Mouse (Mus musculus): ENCODE data around the gene Nyap1. TPM values are rescaled to one million over a fixed set of nuclear protein-coding genes. Genes with fewer than 3 reads are reported as not detected.

Gene Nyap1
- polyA plus RNA-seq, 1 experiment from 2014 or later = 4.4 TPM

GRCm38 (mm10) chr5:137775587-137776290, 34.3 kb upstream of the Nyap1 start:
- ATAC-seq (replicated peaks; ENCODE audit: low FRiP score) (no peak), DNase-seq (ENCODE audit: low spot score) (peak; percentile 37)
- Histone ChIP-seq H3K36me3 (ENCODE audit: control insufficient read depth, insufficient read depth, low read length) (peaks cover 4% of the 10 kb centered on the region; the same call in 1 of the 2 replicates), H3K9ac (ENCODE audit: low read length) (no peak overlapping the region), H3K4me3 (ENCODE audit: low read depth, low read length) (no peak overlapping the region), H3K27ac (ENCODE audit: low read depth, low read length) (no peak overlapping the region), H3K27me3 (ENCODE audit: control insufficient read depth, insufficient read depth, low read length) (no peaks in the 10 kb centered on the region), H3K9me3 (ENCODE audit: control insufficient read depth, low read length) (no peaks in the 10 kb centered on the region), H3K4me1 (replicated peaks; ENCODE audit: control insufficient read depth, insufficient read depth, low read length) (peaks cover 8% of the 10 kb centered on the region; the same call in 1 of the 2 replicates), H3K4me2 (ENCODE audit: low read depth, low read length, severe bottlenecking) (no peak overlapping the region)
- WGBS = 90% methylated on average over 2 of the region's 2 CpGs

- no peaks in the 10 kb centered on the region for H3K36me3 ChIP-seq (ENCODE audit: control insufficient read depth, insufficient read depth, low read length)
- no peaks in the 10 kb centered on the region for H3K9me3 ChIP-seq (ENCODE audit: control insufficient read depth, low read length)
- H3K4me3 ChIP-seq (ENCODE audit: low read depth, low read length) = no peak overlapping the region
- H3K4me1 ChIP-seq (replicated peaks; ENCODE audit: control insufficient read depth, insufficient read depth, low read length) = no peaks in the 10 kb centered on the region
- no peak for ATAC-seq (replicated peaks; ENCODE audit: low FRiP score)
- H3K4me2 ChIP-seq (ENCODE audit: low read depth, low read length, severe bottlenecking) = no peak overlapping the region
- peak; percentile 21 for DNase-seq (ENCODE audit: low spot score)
- no peak overlapping the region for H3K9ac ChIP-seq (ENCODE audit: low read length)
- H3K27me3 ChIP-seq (ENCODE audit: control insufficient read depth, insufficient read depth, low read length) = no peaks in the 10 kb centered on the region
- H3K27ac ChIP-seq (ENCODE audit: low read depth, low read length) = no peak overlapping the region
These were observed 31.3 kb upstream of the Nyap1 start for GRCm38 (mm10) chr5:137772755-137773154.

DNA sequence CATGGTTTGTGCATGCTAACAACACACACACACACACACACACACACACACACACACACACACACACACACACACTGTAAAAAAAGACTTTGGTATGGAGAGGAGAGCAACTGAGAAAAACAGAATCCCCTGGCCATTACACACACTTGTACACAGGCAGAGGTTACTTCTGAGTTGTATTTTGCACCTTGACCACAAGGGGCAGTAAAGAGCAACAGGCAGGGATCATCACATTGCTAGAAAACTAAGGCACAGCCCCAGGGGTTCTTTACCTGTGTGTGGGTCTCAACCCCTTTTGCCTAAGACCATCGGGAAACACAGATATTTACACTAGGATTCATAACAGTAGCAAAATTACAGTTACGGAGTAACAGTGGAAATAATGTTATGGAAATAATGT, 29.3 kb upstream of the Nyap1 start:
- no peaks in the 10 kb centered on the region for H3K9me3 ChIP-seq (ENCODE audit: control insufficient read depth, low read length)
- no peaks in the 10 kb centered on the region for H3K4me1 ChIP-seq (replicated peaks; ENCODE audit: control insufficient read depth, insufficient read depth, low read length)
- no peaks in the 10 kb centered on the region for H3K27me3 ChIP-seq (ENCODE audit: control insufficient read depth, insufficient read depth, low read length)
- H3K4me2 ChIP-seq (ENCODE audit: low read depth, low read length, severe bottlenecking) = no peak overlapping the region
- 54% methylated on average over 2 of the region's 2 CpGs for WGBS
- no peaks in the 10 kb centered on the region for H3K36me3 ChIP-seq (ENCODE audit: control insufficient read depth, insufficient read depth, low read length)
- no peak overlapping the region for H3K4me3 ChIP-seq (ENCODE audit: low read depth, low read length)
- H3K9ac ChIP-seq (ENCODE audit: low read length) = no peak overlapping the region
- ATAC-seq (replicated peaks; ENCODE audit: low FRiP score) (no peak), DNase-seq (ENCODE audit: low spot score) (no peak)
- H3K27ac ChIP-seq (ENCODE audit: low read depth, low read length) = no peak overlapping the region

DNA sequence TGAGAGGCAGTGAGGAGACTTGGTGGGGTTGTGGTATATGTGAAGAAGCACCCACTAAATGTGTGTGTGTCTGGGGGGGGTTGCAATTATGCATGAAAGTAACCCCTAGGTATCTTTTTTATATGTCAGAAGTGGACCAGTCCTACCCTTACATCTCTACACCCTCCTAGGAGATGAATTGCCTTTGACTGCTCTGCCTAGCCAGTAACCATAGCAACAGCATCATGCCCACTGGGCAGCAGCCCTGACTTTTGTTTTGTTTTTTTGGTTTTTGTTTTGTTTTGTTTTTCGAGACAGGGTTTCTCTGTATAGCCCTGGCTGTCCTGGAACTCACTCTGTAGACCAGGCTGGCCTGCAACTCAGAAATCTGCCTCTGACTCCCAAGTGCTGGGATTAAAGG, 27.1 kb upstream of the Nyap1 start:
- Histone ChIP-seq H3K27ac (ENCODE audit: low read depth, low read length) (no peak overlapping the region), H3K27me3 (ENCODE audit: control insufficient read depth, insufficient read depth, low read length) (no peaks in the 10 kb centered on the region), H3K9me3 (ENCODE audit: control insufficient read depth, low read length) (no peaks in the 10 kb centered on the region), H3K4me3 (ENCODE audit: low read depth, low read length) (no peak overlapping the region), H3K4me2 (ENCODE audit: low read depth, low read length, severe bottlenecking) (no peak overlapping the region), H3K36me3 (ENCODE audit: control insufficient read depth, insufficient read depth, low read length) (no peaks in the 10 kb centered on the region), H3K4me1 (replicated peaks; ENCODE audit: control insufficient read depth, insufficient read depth, low read length) (no peaks in the 10 kb centered on the region), H3K9ac (ENCODE audit: low read length) (no peak overlapping the region)
- WGBS = 54% methylated on average over 1 of the region's 1 CpGs
- 0 out of 2 replicates have a peak, but pooled peaks have one; percentile 27 for ATAC-seq (replicated peaks; ENCODE audit: low FRiP score)
- DNase-seq (ENCODE audit: low spot score) = no peak

GRCm38 (mm10) chr5:137766270-137766669, 24.9 kb upstream of the Nyap1 start:
- no peaks in the 10 kb centered on the region for H3K36me3 ChIP-seq (ENCODE audit: control insufficient read depth, insufficient read depth, low read length)
- ATAC-seq (replicated peaks; ENCODE audit: low FRiP score) (no peak), DNase-seq (ENCODE audit: low spot score) (no peak)
- WGBS = 70% methylated on average over 3 of the region's 3 CpGs
- no peak overlapping the region for H3K4me2 ChIP-seq (ENCODE audit: low read depth, low read length, severe bottlenecking)
- no peak overlapping the region for H3K9ac ChIP-seq (ENCODE audit: low read length)
- no peaks in the 10 kb centered on the region for H3K4me1 ChIP-seq (replicated peaks; ENCODE audit: control insufficient read depth, insufficient read depth, low read length)
- H3K27me3 ChIP-seq (ENCODE audit: control insufficient read depth, insufficient read depth, low read length) = no peaks in the 10 kb centered on the region
- H3K4me3 ChIP-seq (ENCODE audit: low read depth, low read length) = no peak overlapping the region
- no peaks in the 10 kb centered on the region for H3K9me3 ChIP-seq (ENCODE audit: control insufficient read depth, low read length)
- H3K27ac ChIP-seq (ENCODE audit: low read depth, low read length) = no peak overlapping the region

- Histone ChIP-seq H3K27me3 (ENCODE audit: control insufficient read depth, insufficient read depth, low read length) (no peaks in the 10 kb centered on the region), H3K9me3 (ENCODE audit: control insufficient read depth, low read length) (no peaks in the 10 kb centered on the region), H3K9ac (ENCODE audit: low read length) (no peak overlapping the region), H3K4me3 (ENCODE audit: low read depth, low read length) (no peak overlapping the region), H3K27ac (ENCODE audit: low read depth, low read length) (no peak overlapping the region), H3K36me3 (ENCODE audit: control insufficient read depth, insufficient read depth, low read length) (no peaks in the 10 kb centered on the region), H3K4me2 (ENCODE audit: low read depth, low read length, severe bottlenecking) (no peak overlapping the region), H3K4me1 (replicated peaks; ENCODE audit: control insufficient read depth, insufficient read depth, low read length) (no peaks in the 10 kb centered on the region)
- DNase-seq (ENCODE audit: low spot score) (no peak), ATAC-seq (replicated peaks; ENCODE audit: low FRiP score) (no peak)
- 61% methylated on average over 9 of the region's 9 CpGs for WGBS
These were observed 23.4 kb upstream of the Nyap1 start for GRCm38 (mm10) chr5:137764609-137765340.

DNA sequence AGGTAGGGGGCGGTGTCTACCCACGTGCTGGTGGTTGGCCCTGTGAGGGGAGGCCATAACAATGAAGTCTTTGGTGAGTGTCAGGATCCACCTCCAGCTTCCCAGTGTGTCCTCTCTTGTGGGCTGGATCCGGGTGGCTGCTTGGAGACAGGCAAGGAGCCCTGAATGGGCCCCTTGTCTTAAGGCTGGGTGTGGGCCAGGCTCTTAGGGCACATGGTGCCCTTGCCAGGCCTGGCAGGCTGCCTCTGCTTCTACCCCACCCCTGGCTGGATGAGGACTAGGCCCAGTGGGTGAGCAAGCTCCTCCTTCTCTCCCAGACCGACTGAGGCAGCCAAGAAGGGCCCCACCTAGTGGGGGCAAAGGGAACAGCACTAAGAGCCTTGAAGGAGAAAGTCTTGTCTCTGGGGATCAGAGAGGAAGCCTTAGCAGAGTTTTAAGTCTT, 18.6 kb upstream of the Nyap1 start:
- Histone ChIP-seq H3K9me3 (ENCODE audit: control insufficient read depth, low read length) (no peaks in the 10 kb centered on the region), H3K27me3 (ENCODE audit: control insufficient read depth, insufficient read depth, low read length) (no peaks in the 10 kb centered on the region), H3K4me1 (replicated peaks; ENCODE audit: control insufficient read depth, insufficient read depth, low read length) (no peaks in the 10 kb centered on the region), H3K9ac (ENCODE audit: low read length) (no peak overlapping the region), H3K4me2 (ENCODE audit: low read depth, low read length, severe bottlenecking) (no peak overlapping the region), H3K36me3 (ENCODE audit: control insufficient read depth, insufficient read depth, low read length) (no peaks in the 10 kb centered on the region; the same call in 1 of the 2 replicates), H3K27ac (ENCODE audit: low read depth, low read length) (no peak overlapping the region), H3K4me3 (ENCODE audit: low read depth, low read length) (no peak overlapping the region)
- DNase-seq (ENCODE audit: low spot score) (peak; percentile 86), ATAC-seq (replicated peaks; ENCODE audit: low FRiP score) (0 out of 2 replicates have a peak, but pooled peaks have one; percentile 47)
- 42% methylated on average over 4 of the region's 4 CpGs for WGBS

DNA sequence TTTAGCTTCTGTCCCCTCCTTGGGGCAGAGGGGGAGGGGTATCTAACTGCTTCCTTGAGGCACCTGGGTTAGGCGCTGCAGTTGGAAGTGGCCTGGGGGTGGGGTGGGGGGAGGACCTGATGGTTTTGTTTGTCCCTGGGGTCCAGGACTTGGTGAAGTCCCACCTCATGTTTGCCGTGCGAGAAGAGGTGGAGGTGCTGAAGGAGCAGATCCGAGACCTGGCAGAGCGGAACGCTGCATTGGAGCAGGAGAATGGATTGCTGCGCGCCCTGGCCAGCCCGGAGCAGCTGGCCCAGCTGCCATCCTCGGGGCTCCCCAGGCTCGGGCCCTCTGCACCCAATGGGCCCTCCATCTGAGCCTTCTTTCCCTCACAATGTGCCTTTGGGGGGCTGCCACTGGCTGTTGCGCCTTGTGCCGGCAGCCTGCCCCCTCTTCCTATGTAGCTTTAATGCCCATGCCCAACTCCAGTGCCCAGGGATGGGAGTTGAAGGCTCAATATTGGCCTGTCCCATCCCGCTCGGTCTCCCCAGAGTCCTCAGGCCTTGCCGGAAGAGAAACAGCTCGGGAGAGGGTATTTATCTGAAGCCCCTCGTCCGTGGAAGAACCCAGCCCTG, 17.6 kb upstream of the Nyap1 start:
- no peak for DNase-seq (ENCODE audit: low spot score)
- H3K9ac ChIP-seq (ENCODE audit: low read length) = no peak overlapping the region
- no peak overlapping the region for H3K27ac ChIP-seq (ENCODE audit: low read depth, low read length)
- H3K4me2 ChIP-seq (ENCODE audit: low read depth, low read length, severe bottlenecking) = no peak overlapping the region
- H3K27me3 ChIP-seq (ENCODE audit: control insufficient read depth, insufficient read depth, low read length) = no peaks in the 10 kb centered on the region
- WGBS = 91% methylated on average over 19 of the region's 19 CpGs
- H3K36me3 ChIP-seq (ENCODE audit: control insufficient read depth, insufficient read depth, low read length) = no peaks in the 10 kb centered on the region; the same call in 1 of the 2 replicates
- no peaks in the 10 kb centered on the region for H3K4me1 ChIP-seq (replicated peaks; ENCODE audit: control insufficient read depth, insufficient read depth, low read length)
- no peak for ATAC-seq (replicated peaks; ENCODE audit: low FRiP score)
- H3K9me3 ChIP-seq (ENCODE audit: control insufficient read depth, low read length) = no peaks in the 10 kb centered on the region
- no peak overlapping the region for H3K4me3 ChIP-seq (ENCODE audit: low read depth, low read length)
